Mouse (Mus musculus) cerebellum, postnatal 14 days (tissue): ENCODE measurements around the gene Pgap2.

ENCODE experiments used
- DNase-seq, 2 experiments: peaks; one replicate each; pipeline ENCODE4 v3.0.0; 2021; ENCODE audit warnings: mixed read lengths in 2 of 2

The Pgap2 gene

GRCm38 (mm10) chr7:102267113-102267579, 57.1 kb downstream of the Pgap2 start:
- DNase-seq = peak; percentile 98 to 99

DNA sequence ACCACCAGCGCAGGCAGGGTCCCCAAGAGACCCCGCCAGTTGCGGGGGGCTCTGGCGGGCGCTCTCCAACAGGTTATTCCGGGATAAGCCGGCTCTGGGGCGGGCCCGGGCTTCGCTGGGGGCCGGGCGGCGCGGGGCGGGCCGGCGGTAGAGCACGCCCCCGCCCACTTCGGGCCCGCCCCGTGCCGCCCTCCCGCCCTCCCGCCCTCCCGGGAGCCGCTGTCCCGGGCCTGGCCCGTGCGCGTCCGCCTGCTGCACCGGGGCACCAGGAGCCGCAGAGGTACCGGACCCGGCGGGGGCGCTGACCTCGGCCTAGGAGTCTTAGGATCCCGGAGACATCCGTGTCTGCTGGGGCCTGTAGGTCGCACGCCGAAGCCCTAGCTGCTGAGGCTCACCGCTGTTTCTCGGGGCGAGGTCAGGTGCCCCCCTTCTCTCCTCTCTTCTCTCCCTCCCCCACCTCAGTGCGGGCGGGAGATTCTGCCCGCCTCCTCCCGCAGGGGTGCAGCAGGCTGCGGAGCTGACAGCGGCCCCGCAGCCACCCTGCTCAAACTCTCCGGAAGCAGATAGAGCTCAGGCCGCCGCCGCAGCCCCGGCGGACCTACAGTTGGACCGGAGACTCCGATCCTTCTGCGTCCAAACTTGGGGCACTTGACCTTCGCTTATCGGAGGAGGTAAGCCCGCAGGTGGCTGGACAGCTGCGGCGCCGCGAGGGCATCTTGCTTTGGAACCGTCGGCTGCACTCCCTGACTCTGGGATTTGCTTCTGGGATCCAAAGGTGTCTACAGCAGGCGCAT, 57.8 kb downstream of the Pgap2 start, which contains the start of gene Stim1:
Gene Stim1, plus strand, starts transcription at position 206 of the 794 bp plus-strand sequence.
- peak in 1 of 2 experiments; percentile 59 for DNase-seq

- no peak for DNase-seq
These were observed 58.4 kb downstream of the Pgap2 start for GRCm38 (mm10) chr7:102268395-102268748.

- peak; percentile 31 to 50 for DNase-seq
These were observed 62.5 kb downstream of the Pgap2 start for GRCm38 (mm10) chr7:102272422-102272948.

- no peak for DNase-seq
These were observed 71.4 kb downstream of the Pgap2 start for GRCm38 (mm10) chr7:102281403-102281802.

DNA sequence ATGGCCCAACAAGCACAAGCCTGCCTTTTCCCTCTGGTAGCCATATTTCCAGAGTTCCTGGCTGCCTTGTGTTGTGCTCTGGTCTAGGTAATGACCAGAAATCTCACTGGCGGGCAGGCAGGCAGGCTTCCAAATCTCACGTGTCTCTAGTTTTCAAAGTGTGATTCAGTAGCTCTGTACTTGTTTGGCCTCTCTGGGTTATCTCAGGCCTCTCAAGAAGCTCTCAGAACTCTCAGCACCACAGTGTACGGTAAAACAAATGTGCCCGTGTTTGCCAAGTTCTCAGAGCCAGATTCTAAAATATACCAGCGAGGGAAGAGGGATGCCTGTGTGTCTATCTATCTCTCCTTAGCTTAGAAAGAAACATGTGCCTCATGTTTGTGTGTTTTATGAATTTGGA, 72.3 kb downstream of the Pgap2 start:
- no peak for DNase-seq
